Mouse (Mus musculus): ENCODE measurements around the gene Amph. TPM values are rescaled to one million over a fixed set of nuclear protein-coding genes. Genes with fewer than 3 reads are reported as not detected.

Gene Amph
- polyA plus RNA-seq, 1 experiment from 2014 or later = 44.8 TPM

Other genes starting within 250 kb of the Amph start
- 108 and 117 TPM in 2 replicates for gene Vps41, start 230.9 kb upstream of the Amph start, polyA plus RNA-seq (2015; fragmentation: Nextera tagmentation; extraction: Ambion mirVana)

Measured in neural tube, embryonic 13.5 days (tissue).